Mouse (Mus musculus) urinary bladder, postnatal 10 days (tissue): ENCODE data around the gene Myef2.
"Not testable (repeated sequence)": the region's sequence is repeated elsewhere in the genome, so short reads cannot be mapped to it uniquely, and the experiment has no call there.

Experiments used
- DNase-seq: peaks from one replicate; pipeline ENCODE4 v3.0.0; 2022; ENCODE audit warnings: low spot score

Gene Myef2

GRCm38 (mm10) chr2:125123477-125123852 lies at the start of gene Myef2:
Myef2 (minus strand) TSS chr2:125123661.
- peak; percentile 55 for DNase-seq

GRCm38 (mm10) chr2:125162012-125162470 lies 38.6 kb upstream of the Myef2 start:
- DNase-seq, result no peak

GRCm38 (mm10) chr2:125155504-125155903 lies 32.0 kb upstream of the Myef2 start:
- DNase-seq, result no peak

- DNase-seq, result no peak
Observed at GRCm38 (mm10) chr2:125154294-125154693, 30.8 kb upstream of the Myef2 start.

DNA sequence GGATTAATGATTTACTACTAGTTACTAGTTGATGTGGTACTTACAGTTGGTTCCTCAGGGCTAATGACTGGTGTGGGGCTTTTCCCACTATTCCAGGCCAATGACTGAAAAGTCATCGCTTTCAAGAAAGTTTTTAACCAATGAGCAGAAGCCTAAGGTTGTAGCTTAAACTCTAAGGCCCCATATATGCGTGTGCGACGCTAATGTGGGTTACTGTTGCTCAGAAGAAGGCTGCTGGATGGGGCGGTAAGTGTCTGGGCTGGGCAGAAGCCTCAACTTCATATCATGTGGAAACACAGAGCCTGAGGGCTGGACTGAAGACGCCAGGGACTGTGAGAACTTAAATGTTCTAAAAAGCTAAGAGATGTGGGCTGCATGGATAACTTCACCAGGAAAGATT lies 28.9 kb upstream of the Myef2 start, which contains the start of gene Slc12a1:
Slc12a1 (plus strand) TSS at position 118 of the 400 bp plus-strand sequence.
- DNase-seq, result no peak

DNA sequence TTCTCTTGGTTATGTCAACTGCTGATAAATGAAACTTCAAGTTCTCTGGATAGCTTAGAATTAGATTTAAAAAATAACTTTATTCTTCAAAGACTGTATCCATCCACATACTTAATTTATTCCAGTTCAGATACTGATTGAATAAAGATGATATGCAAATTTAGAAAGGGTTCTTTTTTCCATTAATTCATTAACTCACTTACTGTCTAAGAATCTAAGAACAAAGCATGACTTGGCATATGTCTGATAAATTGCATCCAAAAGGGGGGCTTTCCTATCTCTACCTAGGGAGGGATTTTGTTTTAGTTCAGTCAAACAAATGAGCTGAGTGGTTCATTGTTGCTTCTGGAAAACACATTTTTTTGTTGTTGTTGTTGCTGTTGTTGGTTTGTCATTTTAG lies 18.9 kb upstream of the Myef2 start:
- no peak for DNase-seq

DNA sequence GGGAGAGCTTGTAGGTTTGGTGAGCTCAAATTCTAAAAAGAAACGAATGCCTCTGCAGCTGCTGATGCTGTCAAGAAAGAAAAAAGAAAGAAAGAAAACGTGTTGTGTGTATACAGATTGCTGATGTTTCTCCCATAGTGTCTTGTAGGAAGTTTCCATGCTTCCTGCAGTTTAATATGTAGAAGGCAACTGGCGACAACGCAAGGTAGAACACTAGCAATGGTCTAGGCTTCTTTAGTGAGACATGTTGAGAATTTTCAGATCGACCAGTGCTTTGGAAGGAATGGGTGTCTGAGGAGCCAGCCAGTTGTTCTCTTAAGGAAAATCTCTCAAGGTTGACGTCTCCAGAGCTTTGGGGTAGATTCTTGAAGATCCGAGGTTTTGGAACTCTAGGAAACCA lies 13.4 kb upstream of the Myef2 start:
- DNase-seq, result no peak

- peak; percentile 55 for DNase-seq
Observed at GRCm38 (mm10) chr2:125135903-125136811, 12.7 kb upstream of the Myef2 start, which contains the start of gene Ctxn2. Ctxn2 (plus strand) TSS chr2:125136692.

- DNase-seq, result no peak
Observed at GRCm38 (mm10) chr2:125134113-125134512, 10.7 kb upstream of the Myef2 start.

DNA sequence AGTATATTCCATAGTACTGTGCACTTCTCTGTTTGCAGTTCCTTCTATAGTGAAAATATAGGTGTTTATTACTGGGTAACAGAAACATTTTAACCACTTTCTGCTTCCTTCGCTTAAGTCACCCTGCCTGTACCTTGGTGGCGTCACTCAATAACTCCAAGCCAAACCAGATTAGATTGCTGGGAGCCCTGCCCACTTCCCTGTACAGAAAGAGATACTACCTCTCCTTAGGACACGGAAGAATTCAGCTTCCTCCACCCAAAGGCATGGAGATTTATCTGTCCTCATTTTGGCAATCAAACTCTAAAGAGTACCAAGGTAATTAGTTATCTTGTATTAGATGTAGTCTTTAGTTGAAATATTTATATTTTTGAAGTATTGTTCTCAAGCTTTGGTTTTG lies 3.3 kb upstream of the Myef2 start:
- no peak for DNase-seq

DNA sequence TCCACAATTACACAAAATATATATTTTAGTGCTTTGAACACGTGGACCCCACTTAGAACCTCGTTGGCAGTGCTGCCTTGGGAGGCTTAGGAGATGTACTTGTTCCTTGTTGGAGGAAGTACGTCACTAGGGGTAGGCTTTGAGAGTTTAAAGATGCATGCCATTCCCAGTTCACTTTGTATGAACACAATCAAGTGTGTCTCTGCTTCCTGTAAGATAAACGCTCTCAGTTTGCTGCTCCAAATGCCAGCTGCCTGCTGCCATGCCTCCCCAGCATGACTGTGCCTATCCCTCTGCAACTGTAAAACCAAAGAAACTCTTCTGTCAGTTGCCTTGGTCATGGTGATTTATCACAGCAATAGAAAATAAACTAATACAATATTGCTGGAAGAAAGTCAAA lies 2.4 kb upstream of the Myef2 start:
- DNase-seq, result no peak

DNA sequence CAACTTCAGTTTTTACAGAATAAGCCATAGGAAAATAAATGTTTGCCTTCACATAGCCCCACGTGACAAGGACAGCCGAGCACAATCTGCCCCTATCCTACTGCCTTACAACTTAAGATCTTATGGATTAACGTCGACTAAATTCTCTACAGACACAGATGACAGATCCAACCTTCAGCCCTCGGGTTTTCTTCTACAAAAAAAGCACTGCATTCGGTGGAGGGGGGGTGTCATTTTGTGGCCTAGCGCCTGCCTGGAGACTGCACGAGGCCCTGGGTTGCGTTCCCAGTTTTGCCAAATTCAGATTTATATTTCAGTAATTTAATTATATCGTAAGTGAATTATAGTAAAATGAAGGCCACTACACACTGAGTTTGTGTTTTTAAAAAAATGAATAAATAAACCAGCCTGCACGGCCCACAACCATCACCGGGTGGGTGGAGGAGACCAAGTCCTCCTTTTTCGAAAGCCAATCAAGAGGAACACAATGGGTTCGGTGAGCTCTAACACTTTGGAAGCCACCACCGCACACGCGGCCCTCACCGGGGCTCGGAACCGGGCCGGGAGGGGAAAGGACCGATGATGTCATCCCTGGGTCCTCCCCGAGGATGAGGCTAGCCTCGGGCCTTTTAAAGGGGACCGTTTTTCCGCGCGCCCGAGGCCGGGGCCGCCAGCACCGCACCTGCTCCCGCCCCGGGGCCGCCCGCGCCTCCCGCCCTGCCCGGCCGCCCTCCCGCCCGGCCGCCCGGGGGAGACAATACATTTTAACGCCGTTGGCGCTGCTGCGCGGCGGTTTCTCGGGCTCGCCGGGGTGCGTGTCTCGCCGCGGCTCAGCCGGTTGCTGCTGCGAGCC lies 611 bp downstream of the Myef2 start:
- no peak for DNase-seq

DNA sequence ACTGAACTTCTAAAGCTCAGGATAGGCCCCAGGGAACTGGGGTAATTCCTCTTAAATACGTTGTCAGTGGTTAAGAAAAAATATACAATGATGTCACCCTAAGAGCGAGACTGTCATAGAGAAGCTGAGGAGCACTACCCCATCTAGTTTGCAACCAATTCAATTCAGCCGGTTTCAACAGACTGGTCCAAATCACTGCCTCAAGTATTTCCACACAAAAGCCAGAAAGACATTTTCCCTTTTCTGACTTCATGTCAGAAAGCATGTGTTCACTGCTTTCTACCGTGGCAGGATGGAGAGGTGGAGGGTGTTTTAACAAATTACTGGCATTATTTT lies 1.2 kb downstream of the Myef2 start:
- no peak for DNase-seq

DNA sequence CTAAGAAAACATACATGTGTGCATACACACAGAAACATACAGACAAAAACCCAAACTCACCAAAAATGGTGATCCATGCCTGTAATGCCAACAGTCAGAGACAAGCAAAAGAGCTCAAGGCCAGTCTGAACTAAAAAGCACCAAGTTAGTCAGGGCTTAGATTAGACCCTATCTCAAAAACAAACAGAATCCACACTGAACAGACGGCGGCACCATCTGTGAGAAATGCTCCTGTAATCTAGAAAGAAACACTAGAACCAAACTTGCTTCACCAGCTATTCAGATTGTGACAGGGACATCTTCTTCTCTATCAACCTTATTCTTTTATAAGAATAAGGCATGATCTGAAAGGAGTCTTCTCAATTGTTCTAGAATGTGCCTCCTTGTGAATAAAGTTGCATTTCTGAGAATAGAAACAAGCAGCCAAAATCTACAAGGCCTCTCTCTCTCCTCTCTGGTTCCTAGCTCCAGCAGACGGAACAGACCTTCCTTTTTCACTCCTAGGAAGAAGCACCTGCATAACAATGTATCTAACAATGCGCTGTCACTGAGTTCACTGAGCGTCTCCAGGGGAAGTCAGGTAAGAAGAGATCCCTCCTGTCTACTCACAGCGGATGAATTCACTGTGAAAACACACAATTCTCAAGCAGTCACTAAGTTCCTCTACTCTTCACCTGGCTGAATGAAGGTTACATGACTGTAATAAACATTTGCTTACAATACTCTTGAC lies 3.9 kb downstream of the Myef2 start:
- no peak for DNase-seq

DNA sequence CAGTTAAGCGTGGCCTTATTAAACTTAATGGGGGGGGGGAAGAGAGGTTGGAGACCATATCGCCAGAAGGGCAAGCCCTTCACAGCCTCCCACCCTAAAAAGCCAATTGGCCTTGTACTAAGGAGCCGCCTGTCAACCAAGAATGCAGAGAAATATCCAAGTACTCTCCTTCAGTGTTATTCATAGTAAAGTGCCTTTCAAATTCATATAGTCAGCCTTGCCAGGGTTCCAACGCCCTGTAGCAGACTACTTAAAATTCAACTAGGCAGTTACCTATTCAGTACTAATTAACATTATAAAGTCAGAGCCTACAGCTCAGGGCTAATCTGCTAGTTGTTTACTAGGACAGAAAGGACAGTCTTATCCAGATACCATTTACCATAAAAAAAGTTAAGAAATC lies 16.9 kb downstream of the Myef2 start:
- DNase-seq, result not testable (repeated sequence)

DNA sequence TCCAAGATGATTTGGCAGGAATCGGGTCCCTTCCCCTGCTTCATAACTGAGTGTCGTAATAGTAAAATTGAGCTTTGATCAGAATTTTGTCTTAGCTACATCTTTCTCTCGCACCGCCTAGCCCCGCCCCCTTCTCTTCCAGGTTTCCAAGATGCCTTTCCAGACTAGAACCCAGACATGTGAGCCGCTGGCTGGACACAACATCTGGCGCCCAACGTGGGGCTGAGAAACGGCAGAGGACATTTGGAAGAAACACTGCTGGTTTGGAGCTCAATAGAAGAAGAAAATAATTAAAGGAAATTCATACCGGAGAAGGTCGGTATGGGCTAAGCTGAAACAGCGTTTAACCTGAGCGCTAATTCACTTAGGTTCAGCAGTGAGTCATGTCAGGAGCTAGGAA lies 19.0 kb downstream of the Myef2 start:
- DNase-seq, result not testable (repeated sequence)

DNA sequence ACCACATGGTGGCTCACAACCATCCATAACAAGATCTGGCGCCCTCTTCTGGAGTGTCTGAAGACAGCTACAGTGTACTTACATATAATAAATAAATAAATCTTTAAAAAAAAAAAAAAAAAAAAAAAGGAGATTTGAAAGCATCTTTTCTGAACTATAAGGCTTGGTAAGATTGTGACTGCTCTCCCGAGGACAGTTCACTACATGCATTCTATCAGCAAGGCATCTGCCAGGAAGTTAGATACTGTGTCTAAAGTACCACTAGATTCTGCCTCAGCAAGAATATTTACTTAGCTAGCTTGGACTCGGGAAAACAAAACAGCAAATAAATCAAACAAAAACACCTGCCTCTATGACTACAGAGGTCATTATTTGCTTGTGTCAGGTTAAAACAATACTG lies 31.3 kb downstream of the Myef2 start:
- DNase-seq, result not testable (repeated sequence)

- DNase-seq, result no peak
Observed at GRCm38 (mm10) chr2:125088757-125089156, 34.7 kb downstream of the Myef2 start.

DNA sequence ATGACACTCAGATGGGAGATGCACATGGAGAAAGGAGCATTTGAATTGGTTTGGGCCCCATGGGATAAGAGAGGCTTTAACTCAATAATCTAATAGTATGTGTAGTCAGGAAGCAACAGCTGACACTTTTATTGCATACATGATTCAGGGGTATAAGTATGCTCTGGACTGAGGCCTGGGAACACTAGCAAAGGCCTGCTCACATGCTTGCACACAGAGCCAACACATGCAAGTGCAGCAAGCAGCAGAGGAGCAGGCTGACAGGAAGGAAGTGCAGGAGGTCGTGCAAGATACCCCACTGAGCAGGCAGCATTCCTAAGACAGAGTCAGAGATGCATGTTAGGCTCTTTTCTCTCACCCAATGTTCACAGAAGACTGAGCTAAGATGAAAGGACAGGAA lies 39.6 kb downstream of the Myef2 start:
- DNase-seq, result no peak

DNA sequence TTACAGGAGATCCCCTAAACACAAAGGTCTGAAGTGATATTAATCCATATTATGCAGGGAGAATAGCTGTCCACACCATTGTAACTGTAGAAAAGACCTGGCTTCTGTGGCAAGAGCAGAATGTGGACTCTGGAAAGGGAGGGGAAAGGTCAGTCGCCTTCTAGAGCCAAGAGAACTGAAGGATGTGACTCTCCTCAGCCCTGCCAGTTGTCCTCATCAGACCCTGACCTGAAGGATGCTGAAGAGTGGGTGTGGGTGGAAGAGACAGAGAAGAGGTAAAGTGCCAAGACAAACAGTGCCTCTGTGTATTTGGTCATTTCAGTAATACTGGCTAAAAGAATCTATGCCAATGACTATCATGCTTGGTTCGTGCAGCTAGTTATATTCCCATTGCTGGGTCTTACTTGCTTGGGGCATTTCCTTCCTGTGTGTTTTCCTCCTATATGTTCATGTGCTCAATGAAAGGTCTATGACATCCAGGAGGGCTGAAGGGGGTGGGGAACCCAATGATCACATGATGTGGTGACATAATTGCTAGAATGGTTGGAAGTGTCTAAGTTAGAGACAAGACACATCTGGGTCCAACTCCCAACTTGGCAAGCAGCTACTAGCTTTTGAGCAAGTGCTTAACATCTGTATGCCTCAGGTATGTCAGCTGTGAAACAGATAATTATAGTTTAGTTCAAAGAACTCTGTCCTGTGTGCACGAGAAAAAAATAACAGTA lies 50.2 kb downstream of the Myef2 start:
- DNase-seq, result no peak

GRCm38 (mm10) chr2:125068696-125069095 lies 54.8 kb downstream of the Myef2 start:
- no peak for DNase-seq

- DNase-seq, result no peak
Observed at GRCm38 (mm10) chr2:125067894-125068293, 55.6 kb downstream of the Myef2 start, which contains the start of gene Slc24a5. Slc24a5 (plus strand) TSS chr2:125068124.
